ENCODE assay signal across 21 mouse cellular contexts in the genomic region with DNA sequence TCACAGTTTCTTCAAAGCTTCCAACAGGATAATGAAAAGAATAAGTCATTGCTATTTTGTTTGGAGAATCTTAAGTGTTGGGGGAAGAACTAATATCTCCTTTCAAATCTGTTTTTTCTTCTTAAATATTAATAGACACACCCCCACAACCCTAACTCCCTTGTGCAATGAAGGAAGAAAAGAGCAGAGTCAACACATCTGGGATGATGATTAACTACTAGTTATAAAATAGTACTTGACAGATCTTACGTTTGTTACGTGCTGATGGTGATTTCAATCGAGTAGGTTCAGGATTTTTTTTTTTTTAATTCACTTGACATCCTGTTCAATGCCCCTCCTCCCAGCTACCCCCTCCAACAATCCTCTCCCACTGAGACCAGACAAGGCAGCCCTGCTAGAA. TPM values are rescaled to one million over a fixed set of nuclear protein-coding genes. Genes with fewer than 3 reads are reported as not detected.
A peak's percentile ranks its signal among the peaks of the same experiment; 100 is the strongest.
DNase-seq lines count a peak whose midpoint lies in the region; ATAC-seq and TF ChIP-seq lines count a peak whose summit lies in the region.
"Had no signal": no experiment of that assay in that cellular context is flagged by ENCODE, and none has a peak within 500 bp of the region (broad histone marks: within the 10 kb centered on the region; RNA-seq: fewer than 3 reads in every experiment).

No protein-coding gene starts in this region.

- no peak overlapping the region for H3K27ac ChIP-seq in kidney, embryonic 14.5 days (ENCODE audit: low read depth, low read length)
- 0 out of 2 replicates have a peak overlapping the region, but pooled peaks have one; percentile 37 for H3K27ac ChIP-seq in liver, postnatal 0 days (ENCODE audit: low read depth)
- no peak overlapping the region for H3K27ac ChIP-seq in liver, embryonic 12.5 days
- H3K27ac ChIP-seq in kidney, embryonic 15.5 days, result 0 out of 2 replicates have a peak overlapping the region, but pooled peaks have one; percentile 45
- H3K27ac ChIP-seq: embryonic facial prominence, embryonic 13.5 days; forebrain, embryonic 12.5 days; heart, adult 2 months; heart, embryonic 15.5 days had no signal

- H3K4me3 ChIP-seq in kidney, embryonic 14.5 days (ENCODE audit: low read length), result no peak overlapping the region
- no peak overlapping the region for H3K4me3 ChIP-seq in liver, postnatal 0 days (ENCODE audit: low read depth, low read length)
- H3K4me3 ChIP-seq in liver, embryonic 12.5 days, result no peak overlapping the region
- no peak overlapping the region for H3K4me3 ChIP-seq in kidney, embryonic 15.5 days (replicated peaks)
- H3K4me3 ChIP-seq: embryonic facial prominence, embryonic 13.5 days; forebrain, embryonic 12.5 days; heart, adult 2 months; heart, embryonic 15.5 days had no signal

- no peaks in the 10 kb centered on the region for H3K27me3 ChIP-seq in kidney, embryonic 14.5 days (ENCODE audit: control insufficient read depth, insufficient read depth, low read length)
- H3K27me3 ChIP-seq in liver, postnatal 0 days (ENCODE audit: insufficient read depth, low read length), result no peaks in the 10 kb centered on the region
- peaks cover 9% of the 10 kb centered on the region; the same call in 1 of the 2 replicates for H3K27me3 ChIP-seq in liver, embryonic 12.5 days (replicated peaks)
- no peaks in the 10 kb centered on the region for H3K27me3 ChIP-seq in kidney, embryonic 15.5 days
- H3K27me3 ChIP-seq: embryonic facial prominence, embryonic 13.5 days; forebrain, embryonic 12.5 days; heart, embryonic 15.5 days had no signal

- H3K36me3 ChIP-seq in kidney, embryonic 14.5 days (ENCODE audit: control insufficient read depth, insufficient read depth, low read length), result no peaks in the 10 kb centered on the region
- H3K36me3 ChIP-seq in liver, postnatal 0 days (replicated peaks; ENCODE audit: insufficient read depth, low read length), result no peaks in the 10 kb centered on the region
- H3K36me3 ChIP-seq in liver, embryonic 12.5 days, result no peaks in the 10 kb centered on the region
- no peaks in the 10 kb centered on the region for H3K36me3 ChIP-seq in kidney, embryonic 15.5 days
- H3K36me3 ChIP-seq: embryonic facial prominence, embryonic 13.5 days; forebrain, embryonic 12.5 days; heart, embryonic 15.5 days had no signal

- no peak for TF ChIP-seq CTCF in liver, postnatal 0 days (IDR thresholded peaks at IDR 0.05; ENCODE audit: low read depth)

- H3K9me3 ChIP-seq in kidney, embryonic 14.5 days (ENCODE audit: control insufficient read depth, low read length), result no peaks in the 10 kb centered on the region
- no peaks in the 10 kb centered on the region for H3K9me3 ChIP-seq in liver, postnatal 0 days (ENCODE audit: low read length)
- H3K9me3 ChIP-seq in liver, embryonic 12.5 days (replicated peaks), result no peaks in the 10 kb centered on the region
- no peaks in the 10 kb centered on the region for H3K9me3 ChIP-seq in kidney, embryonic 15.5 days (replicated peaks)
- H3K9me3 ChIP-seq: embryonic facial prominence, embryonic 13.5 days; forebrain, embryonic 12.5 days; heart, embryonic 15.5 days had no signal

- ATAC-seq in kidney, embryonic 14.5 days (ENCODE audit: low FRiP score, low TSS enrichment), result no peak
- ATAC-seq in liver, postnatal 0 days, result no peak
- ATAC-seq in liver, embryonic 12.5 days, result no peak
- ATAC-seq in kidney, embryonic 15.5 days (replicated peaks; ENCODE audit: low FRiP score), result no peak
- ATAC-seq: forebrain, embryonic 16.5 days had no signal

- peak; percentile 32 for DNase-seq in kidney, adult 18-20 months
- no peak for DNase-seq in liver, postnatal 0 days
- DNase-seq in kidney, postnatal 36 days, result peak; percentile 19 to 77
- DNase-seq in heart, adult 11 months, result no peak
- DNase-seq: adrenal gland, adult 2 months; adrenal gland, postnatal 25 days; cerebellum, adult 18-20 months; cerebellum, adult 9-11 months; cerebellum, postnatal 36 days; gastrocnemius, postnatal 10 days; heart, adult 2 months; heart, postnatal 14 days had no signal

- H3K4me1 ChIP-seq in kidney, embryonic 14.5 days (ENCODE audit: control insufficient read depth, insufficient read depth, low read length), result no peaks in the 10 kb centered on the region
- H3K4me1 ChIP-seq in liver, postnatal 0 days (ENCODE audit: insufficient read depth), result no peaks in the 10 kb centered on the region
- H3K4me1 ChIP-seq in liver, embryonic 12.5 days, result no peaks in the 10 kb centered on the region
- H3K4me1 ChIP-seq in kidney, embryonic 15.5 days, result no peaks in the 10 kb centered on the region
- H3K4me1 ChIP-seq: forebrain, embryonic 12.5 days; heart, embryonic 15.5 days had no signal

- H3K9ac ChIP-seq in kidney, embryonic 14.5 days (ENCODE audit: low read depth, low read length), result no peak overlapping the region
- no peak overlapping the region for H3K9ac ChIP-seq in liver, postnatal 0 days (replicated peaks)
- no peak overlapping the region for H3K9ac ChIP-seq in liver, embryonic 12.5 days
- no peak overlapping the region for H3K9ac ChIP-seq in kidney, embryonic 15.5 days
- H3K9ac ChIP-seq: embryonic facial prominence, embryonic 13.5 days; forebrain, embryonic 12.5 days; heart, embryonic 15.5 days had no signal

- H3K4me2 ChIP-seq in kidney, embryonic 14.5 days (replicated peaks; ENCODE audit: low read depth, low read length), result no peak overlapping the region
- no peak overlapping the region for H3K4me2 ChIP-seq in liver, postnatal 0 days (ENCODE audit: low read depth, low read length)
- H3K4me2 ChIP-seq in liver, embryonic 12.5 days, result no peak overlapping the region
- H3K4me2 ChIP-seq in kidney, embryonic 15.5 days, result no peak overlapping the region
- H3K4me2 ChIP-seq: embryonic facial prominence, embryonic 13.5 days; forebrain, embryonic 12.5 days; heart, embryonic 11.5 days; heart, embryonic 15.5 days had no signal

- TF ChIP-seq EP300 in liver, postnatal 0 days (IDR thresholded peaks at IDR 0.05; ENCODE audit: low read depth), result no peak

- WGBS in kidney, embryonic 14.5 days, result 29% methylated on average over 3 of the region's 3 CpGs
- 60% methylated on average over 3 of the region's 3 CpGs for WGBS in liver, postnatal 0 days (ENCODE audit: insufficient replicate concordance)
- 62% methylated on average over 3 of the region's 3 CpGs for WGBS in liver, embryonic 12.5 days (ENCODE audit: insufficient replicate concordance)
- 23% methylated on average over 3 of the region's 3 CpGs for WGBS in kidney, embryonic 15.5 days

RNA-seq across cellular contexts. Expression of a gene that starts 6.1 kb away (rescaled TPM):
- polyA plus RNA-seq in kidney, embryonic 14.5 days (2014; fragmentation: Nextera tagmentation; extraction: Ambion mirVana), result not detected in 2 replicates
- 2.5 and 3.2 TPM in 2 replicates for polyA plus RNA-seq in liver, postnatal 0 days (2015; fragmentation: Nextera tagmentation; extraction: Ambion mirVana)
- 8.4 and 8.5 TPM in 2 replicates for polyA plus RNA-seq in liver, embryonic 12.5 days (2016; fragmentation: Nextera tagmentation; extraction: Ambion mirVana)
- 0.93 and 1.1 TPM in 2 replicates for polyA plus RNA-seq in kidney, embryonic 15.5 days (2015; fragmentation: Nextera tagmentation; extraction: Ambion mirVana)
- polyA plus RNA-seq: adrenal gland, adult 2 months; embryonic facial prominence, embryonic 13.5 days; forebrain, embryonic 16.5 days; frontal cortex, adult 2 months had no signal

RNA-seq across cellular contexts. Expression of a gene that starts 38.6 kb away (rescaled TPM):
- polyA plus RNA-seq in kidney, embryonic 14.5 days (2014; fragmentation: Nextera tagmentation; extraction: Ambion mirVana), result 76.3 and 84.7 TPM in 2 replicates
- polyA plus RNA-seq in liver, postnatal 0 days (2015; fragmentation: Nextera tagmentation; extraction: Ambion mirVana), result 13.0 and 15.8 TPM in 2 replicates
- polyA plus RNA-seq in liver, embryonic 12.5 days (2016; fragmentation: Nextera tagmentation; extraction: Ambion mirVana), result 42.3 and 43.9 TPM in 2 replicates
- 79.2 and 82.0 TPM in 2 replicates for polyA plus RNA-seq in kidney, embryonic 15.5 days (2015; fragmentation: Nextera tagmentation; extraction: Ambion mirVana)

RNA-seq across cellular contexts. Expression of a gene that starts 56.0 kb away (rescaled TPM):
- polyA plus RNA-seq in kidney, embryonic 14.5 days (2014; fragmentation: Nextera tagmentation; extraction: Ambion mirVana), result 0.59 and 0.62 TPM in 2 replicates
- 0.65 and 0.98 TPM in 2 replicates for polyA plus RNA-seq in liver, postnatal 0 days (2015; fragmentation: Nextera tagmentation; extraction: Ambion mirVana)
- 0.79 and 1.3 TPM in 2 replicates for polyA plus RNA-seq in liver, embryonic 12.5 days (2016; fragmentation: Nextera tagmentation; extraction: Ambion mirVana)
- 0.61 and 0.73 TPM in 2 replicates for polyA plus RNA-seq in kidney, embryonic 15.5 days (2015; fragmentation: Nextera tagmentation; extraction: Ambion mirVana)

Comparison
In these comparisons a context has a peak if more than half of its experiments do, and no peak if none do; other contexts are left out.
1. H3K27ac ChIP-seq: peak in liver, postnatal 0 days (single experiment) and kidney, embryonic 15.5 days (single experiment); none in kidney, embryonic 14.5 days (single experiment) and liver, embryonic 12.5 days (single experiment).
2. DNase-seq: peak in kidney, adult 18-20 months (single experiment) and kidney, postnatal 36 days (2 of 2); none in liver, postnatal 0 days (single experiment) and heart, adult 11 months (single experiment).